Mouse (Mus musculus): ENCODE results near the gene Olfr847. TPM values are rescaled to one million over a fixed set of nuclear protein-coding genes. Genes with fewer than 3 reads are reported as not detected.

Olfr847 gene
- total RNA-seq (2021), result not detected
- long read RNA-seq, experiment 1, result 0 reads
- long read RNA-seq, experiment 2, result 0 reads

- no peak within 1 kb of the TSS for H3K27ac ChIP-seq
- no peak within 1 kb of the TSS for H3K4me3 ChIP-seq
- DNase-seq (ENCODE audit: low spot score in 2 of 2), result no peak
- TF ChIP-seq CTCF (conservative IDR thresholded peaks at IDR 0.05), result no peak
These were observed at the start of gene Olfr847 for GRCm38 (mm10) chr9:19378569-19378968. Gene Olfr847 (minus strand): TSS chr9:19378669.

DNA sequence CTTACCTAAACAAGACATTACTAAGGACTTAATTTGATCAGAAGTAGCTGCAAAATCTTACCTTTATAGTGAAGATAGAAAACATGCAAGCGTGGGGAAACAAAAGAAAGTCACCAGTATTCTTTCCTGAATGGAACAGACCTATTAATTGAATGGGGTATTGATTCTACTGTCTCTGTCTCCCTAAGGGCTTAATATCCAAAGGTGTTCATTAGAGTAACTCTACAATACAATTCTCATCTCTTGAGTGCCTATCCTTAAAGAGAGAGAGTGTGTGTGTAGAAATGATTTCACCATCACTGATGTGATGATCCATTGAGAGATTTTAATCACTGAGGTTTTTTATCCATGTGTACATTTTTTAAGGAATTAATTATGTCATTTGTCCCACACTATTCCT, 14.6 kb downstream of the Olfr847 start, which contains the start of gene Olfr846:
TSS of gene Olfr846 (minus strand) at position 101 of the 400 bp plus-strand sequence.
- DNase-seq (ENCODE audit: low spot score in 2 of 2), result no peak
- Histone ChIP-seq H3K27ac (no peak within 1 kb of the TSS), H3K4me3 (no peak within 1 kb of the TSS)
- no peak for TF ChIP-seq CTCF (conservative IDR thresholded peaks at IDR 0.05)

- no peak for TF ChIP-seq CTCF (conservative IDR thresholded peaks at IDR 0.05)
- no peak for DNase-seq (ENCODE audit: low spot score in 2 of 2)
- H3K4me3 ChIP-seq, result no peak within 1 kb of the TSS
- H3K27ac ChIP-seq, result no peak within 1 kb of the TSS
These were observed 42.3 kb downstream of the Olfr847 start, which contains the start of gene Olfr845 for GRCm38 (mm10) chr9:19336157-19336556. Gene Olfr845 (plus strand): TSS chr9:19336457.

Other genes starting within 250 kb of the Olfr847 start
- not detected for gene Olfr837, start 242.4 kb downstream of the Olfr847 start, total RNA-seq (2021)
- gene Olfr839-ps1, start 201.4 kb downstream of the Olfr847 start, total RNA-seq (2021), result under 1 TPM; 0.05 to 0.08 TPM
- not detected for gene Olfr843, start 126.7 kb downstream of the Olfr847 start, total RNA-seq (2021)
- not detected for gene Olfr844, start 62.3 kb downstream of the Olfr847 start, total RNA-seq (2021)
- gene Olfr845, start 42.2 kb downstream of the Olfr847 start, total RNA-seq (2021), result not detected
- not detected for gene Olfr846, start 14.7 kb downstream of the Olfr847 start, total RNA-seq (2021)
- gene Olfr849, start 61.6 kb upstream of the Olfr847 start, total RNA-seq (2021), result not detected
- not detected for gene Olfr850, start 99.6 kb upstream of the Olfr847 start, total RNA-seq (2021)
- gene Olfr851, start 114.6 kb upstream of the Olfr847 start, total RNA-seq (2021), result not detected
- gene Olfr853, start 162.4 kb upstream of the Olfr847 start, total RNA-seq (2021), result not detected
- gene Olfr854, start 188.7 kb upstream of the Olfr847 start, total RNA-seq (2021), result not detected
- gene Olfr855, start 203.9 kb upstream of the Olfr847 start, total RNA-seq (2021), result not detected
- 10 to 100 TPM; 19.2 to 23.6 TPM for gene Zfp317, start 243.4 kb upstream of the Olfr847 start, total RNA-seq (2021)

Data from layer of hippocampus, adult 2 months (tissue).